Mouse (Mus musculus) granulocyte monocyte progenitor cell, adult 5-6 weeks (primary cell): Measurements from ENCODE around the gene Sptlc2. TPM values are rescaled to one million over a fixed set of nuclear protein-coding genes. Genes with fewer than 3 reads are reported as not detected.

ENCODE experiments used
- ATAC-seq: replicated peaks from 2 replicates; pipeline ENCODE4 v1.8.0; 2016; ENCODE audit warnings: mild to moderate bottlenecking, moderate TSS enrichment, inconsistent platforms; ENCODE audit not compliant: poor library complexity, severe bottlenecking
- total RNA-seq, 2 experiments: library from RNA; stranded (forward) in 1 of 2; stranded (reverse) in 1 of 2; fragments of 200-712, 200-1000 nt in 1 of 2; fragments of >200 nt in 1 of 2; fragmentation: Nextera tagmentation in 1 of 2; gene quantifications; 2 replicates each; pipeline ENCODE4 v1.2.3; 2014 to 2017

The Sptlc2 gene
- total RNA-seq, 2 experiments from 2014 or later, result 145 to 160 TPM

DNA sequence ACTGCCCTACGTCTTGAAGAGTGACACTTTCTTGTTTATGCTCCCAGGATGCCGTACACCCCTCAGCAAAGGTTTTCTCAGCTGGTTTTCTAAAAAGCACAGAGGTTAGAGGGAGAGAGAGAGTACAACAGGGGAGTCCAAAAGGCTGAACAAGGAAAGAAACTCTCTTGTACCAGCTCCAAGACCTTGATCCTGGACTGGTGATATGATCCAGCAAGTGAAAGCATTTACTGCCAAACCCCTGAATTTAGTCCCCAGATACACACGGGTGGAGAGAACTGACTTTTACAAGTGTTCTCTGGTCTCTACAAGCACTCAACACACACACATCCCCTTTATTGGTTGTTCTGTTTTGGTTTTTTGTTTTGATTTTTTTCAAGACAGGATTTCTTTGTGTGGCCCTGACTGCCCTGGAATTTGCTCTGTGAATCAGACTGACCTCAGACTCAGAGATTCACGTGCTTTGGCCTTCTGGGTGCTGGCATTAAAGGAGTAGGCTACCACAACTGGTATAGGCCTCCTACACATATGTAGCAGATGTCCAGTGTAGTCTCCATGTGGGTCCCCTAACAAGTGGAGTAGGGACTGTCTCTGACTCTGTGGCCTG lies 9.8 kb upstream of the Sptlc2 start:
- no peak for ATAC-seq

DNA sequence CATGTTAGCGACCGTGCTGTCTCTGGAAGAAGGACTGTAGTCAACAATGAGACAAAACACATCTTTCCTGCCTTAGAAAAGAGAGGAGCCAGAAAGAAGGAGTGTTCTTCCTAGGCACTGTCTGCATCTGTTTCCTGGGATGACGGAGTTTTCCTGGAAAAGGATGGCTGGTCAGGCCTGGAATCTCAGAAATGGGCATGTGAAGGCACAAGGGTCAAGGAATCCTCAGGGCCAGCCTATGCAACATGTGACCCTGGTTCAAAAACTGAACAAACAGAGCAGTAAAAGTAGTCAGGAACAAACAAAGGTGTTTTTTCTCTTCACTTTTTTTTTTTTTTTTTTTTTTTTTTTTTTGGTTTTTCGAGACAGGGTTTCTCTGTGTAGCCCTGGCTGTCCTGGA lies 9.0 kb upstream of the Sptlc2 start:
- ATAC-seq, result no peak

DNA sequence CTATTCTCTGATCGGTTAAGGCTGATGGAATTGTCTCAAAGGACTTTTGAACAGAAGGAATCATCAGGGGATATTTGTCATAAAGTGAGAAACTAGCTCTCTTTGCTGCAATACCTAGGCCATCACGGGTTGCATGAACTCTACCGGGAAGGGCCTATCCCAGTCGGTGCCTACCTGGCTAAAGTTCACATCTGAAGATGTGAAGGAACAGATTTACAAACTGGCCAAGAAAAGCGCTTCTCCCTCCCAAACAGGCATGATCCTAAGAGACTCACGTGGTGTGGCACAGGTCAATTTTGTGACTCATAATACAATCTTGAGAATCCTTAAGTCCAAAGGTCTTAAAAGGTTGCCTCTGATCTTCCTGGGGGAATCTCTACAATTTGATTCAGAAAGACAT lies 6.2 kb upstream of the Sptlc2 start:
- no peak for ATAC-seq

DNA sequence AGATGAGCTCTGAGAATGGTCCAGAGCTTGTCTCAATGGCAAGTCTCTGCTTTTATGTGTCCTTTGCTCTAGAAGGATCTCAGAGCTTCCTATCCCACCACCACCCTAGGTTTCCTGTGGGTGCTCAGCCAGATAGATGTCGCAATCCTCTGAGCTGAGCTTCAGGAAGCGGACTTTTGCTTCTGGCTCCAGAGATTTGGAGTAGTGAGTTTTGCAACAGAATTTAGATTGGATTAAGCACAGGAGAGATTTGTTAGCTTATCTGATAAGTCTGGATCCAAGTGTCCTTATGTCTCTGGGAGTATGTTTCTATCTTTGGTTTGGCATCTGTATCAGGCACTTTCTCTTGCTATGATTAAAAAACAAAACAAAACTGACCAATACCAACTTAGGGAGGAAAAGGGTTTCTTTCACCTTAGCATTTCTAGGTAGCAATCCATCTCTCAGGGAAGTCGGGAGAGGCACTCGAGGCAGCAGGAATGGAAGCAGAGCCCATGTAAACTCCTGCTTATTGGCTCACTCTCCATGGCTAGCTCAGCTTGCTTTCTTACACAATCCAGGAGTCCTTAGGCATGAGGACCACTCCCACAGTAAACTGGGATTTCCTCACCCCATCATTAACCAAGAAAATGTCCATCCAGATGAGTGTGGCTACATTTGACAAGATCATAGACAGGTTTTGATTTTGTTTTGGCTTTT lies 5.4 kb upstream of the Sptlc2 start:
- ATAC-seq, result peak; percentile 71

DNA sequence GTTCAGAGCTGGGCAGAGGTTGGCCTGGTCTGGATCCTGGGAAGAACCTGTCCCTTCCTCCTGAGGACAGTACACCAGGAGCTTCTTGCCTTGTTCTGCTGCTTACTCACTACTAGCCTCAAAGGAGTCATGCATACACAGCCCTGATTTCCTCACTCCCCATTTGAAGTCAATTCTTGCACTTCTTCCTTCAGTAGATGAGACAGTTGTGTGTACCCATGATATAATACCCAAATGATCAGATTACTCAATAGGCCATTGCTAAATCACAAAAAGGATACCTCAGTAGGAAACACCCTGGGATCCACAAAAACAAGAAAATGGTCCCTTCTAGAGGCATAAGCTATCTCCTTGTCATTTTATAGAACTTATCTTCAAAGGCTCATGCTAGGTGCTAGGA lies 3.2 kb upstream of the Sptlc2 start:
- ATAC-seq, result peak; percentile 26

DNA sequence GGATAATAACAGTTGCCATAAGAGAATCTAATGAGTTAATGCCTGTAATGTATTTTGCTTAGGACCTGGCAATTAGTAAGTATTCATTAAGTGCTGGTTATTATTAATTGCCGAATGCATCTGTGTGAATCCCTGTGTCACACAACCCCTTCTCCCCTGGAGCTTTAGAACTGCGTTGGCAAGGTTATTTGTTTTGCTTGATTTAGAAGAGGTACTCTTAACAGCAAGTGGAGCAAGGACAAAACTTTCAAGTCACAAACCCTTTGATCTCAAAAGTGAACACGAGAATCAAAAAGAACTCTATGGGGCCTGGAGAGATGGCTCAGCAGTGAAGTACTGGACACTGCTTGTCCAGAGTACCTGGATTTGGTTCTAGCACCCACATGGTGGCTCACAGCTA lies 1.1 kb upstream of the Sptlc2 start:
- ATAC-seq, result no peak

DNA sequence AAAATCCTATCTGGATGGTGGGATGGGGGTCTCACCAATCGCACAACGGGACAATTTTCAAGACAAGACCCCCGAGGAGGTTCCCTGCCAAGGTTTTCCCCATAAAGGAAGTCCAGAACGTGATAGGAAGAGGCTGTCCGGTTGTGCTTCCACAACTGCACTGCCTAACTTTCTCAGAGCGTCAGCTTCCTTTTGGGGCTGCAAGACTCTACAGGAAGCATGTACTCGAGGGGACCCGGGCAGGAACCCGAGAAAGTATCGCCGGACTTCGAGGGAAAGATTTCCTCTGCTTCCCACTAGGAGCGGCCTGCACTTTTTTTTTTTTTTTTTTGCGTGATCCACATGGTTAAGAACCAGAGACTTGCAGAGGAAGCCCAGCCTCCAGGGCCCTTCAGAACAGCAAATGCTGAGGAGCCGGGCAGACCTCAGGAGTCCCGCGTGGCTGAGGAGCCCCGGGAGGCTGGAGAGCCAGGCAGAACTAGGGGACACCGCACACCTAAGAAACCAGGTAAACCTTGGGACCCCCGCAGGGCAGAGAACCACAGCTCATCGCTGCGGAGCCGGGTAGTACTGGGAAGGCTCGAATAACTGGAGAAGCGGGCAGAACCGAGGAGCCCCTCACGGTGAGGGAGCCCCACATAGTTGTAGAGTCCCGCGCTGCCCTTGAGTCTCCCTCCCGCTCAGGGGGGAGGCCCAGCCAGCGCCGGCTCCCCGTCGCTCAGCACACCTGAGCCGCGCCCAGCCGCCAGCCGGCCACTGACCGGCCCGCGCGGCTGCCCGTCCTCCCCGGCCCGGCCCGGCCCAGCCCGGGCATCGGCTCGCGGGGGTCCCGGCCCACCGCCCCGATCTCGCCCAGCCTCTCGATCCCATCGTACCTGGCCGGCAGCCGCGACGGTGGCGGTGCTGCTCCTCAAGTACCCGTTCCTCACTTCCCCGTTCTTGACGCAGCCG lies 709 bp downstream of the Sptlc2 start:
- ATAC-seq, result peak; percentile 21

DNA sequence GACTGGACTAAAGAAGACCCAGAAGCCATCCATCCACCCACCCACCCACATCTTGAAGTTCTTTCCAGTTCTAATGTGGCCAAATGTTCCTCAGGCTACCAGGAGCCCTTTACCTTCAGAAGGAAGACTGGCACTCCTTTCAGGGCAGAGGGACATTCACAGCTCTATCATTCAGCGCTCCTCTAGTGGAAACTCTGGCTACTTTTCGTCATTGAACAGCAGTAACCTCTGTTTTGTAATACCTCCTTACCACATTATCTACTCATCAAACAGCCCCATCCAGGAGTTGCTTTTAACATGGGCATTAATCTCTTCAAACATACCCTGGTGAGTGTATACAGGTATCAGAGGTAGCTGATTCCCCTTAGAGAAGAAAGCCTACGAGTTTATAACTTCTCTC lies 3.1 kb downstream of the Sptlc2 start:
- no peak for ATAC-seq

DNA sequence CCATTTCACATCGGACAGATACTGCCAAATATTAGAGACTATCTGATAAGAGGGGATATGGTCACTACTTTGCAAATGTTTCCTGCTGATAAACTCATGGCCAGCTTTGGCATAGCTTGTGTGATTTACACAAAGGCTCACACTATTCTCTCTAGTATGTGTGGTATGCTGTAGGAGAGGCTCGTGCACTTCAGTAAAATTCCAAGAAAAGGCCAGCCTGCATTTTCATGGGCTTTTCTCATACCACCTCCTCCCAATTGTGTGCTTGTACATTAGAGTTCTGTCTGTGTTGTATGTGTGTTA lies 6.8 kb downstream of the Sptlc2 start:
- ATAC-seq, result no peak

DNA sequence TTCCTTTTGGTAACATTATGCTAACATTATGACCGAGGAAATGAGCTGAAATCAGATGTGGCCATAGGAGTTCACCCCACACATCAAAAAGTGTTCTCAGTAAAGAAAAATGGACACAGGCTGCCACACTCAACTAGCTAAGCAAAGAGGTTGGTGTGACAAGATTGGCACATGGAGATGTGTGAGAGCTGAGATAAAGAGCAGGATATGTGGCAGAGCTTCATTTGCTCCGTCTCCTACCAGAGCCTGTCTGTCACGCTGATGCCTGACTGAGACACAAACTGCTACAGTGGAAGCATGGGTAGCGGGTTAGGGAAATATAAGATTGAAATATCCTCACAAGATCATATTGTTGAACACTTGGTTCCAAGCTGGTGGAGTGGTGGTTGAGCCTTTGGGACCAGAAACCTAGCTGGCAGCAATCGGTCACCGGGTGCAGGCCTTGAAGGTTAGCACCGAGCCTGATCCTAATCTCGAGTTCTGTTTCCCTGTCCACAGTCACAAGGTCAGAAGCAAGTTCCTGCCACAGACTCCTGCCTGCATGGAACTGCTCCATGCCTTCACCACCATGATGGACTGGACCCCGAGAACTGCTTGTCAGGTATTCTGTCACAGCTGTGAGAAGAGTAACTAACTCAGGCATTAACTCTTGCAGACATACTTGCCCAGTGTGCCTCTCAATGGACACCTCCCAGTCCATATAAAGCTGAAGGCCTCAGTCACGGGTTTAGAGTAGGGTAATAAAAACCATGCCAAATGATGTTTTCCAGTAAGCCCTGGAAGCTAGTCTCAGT lies 7.4 kb downstream of the Sptlc2 start:
- 0 out of 2 replicates have a peak, but pooled peaks have one; percentile 4 for ATAC-seq

DNA sequence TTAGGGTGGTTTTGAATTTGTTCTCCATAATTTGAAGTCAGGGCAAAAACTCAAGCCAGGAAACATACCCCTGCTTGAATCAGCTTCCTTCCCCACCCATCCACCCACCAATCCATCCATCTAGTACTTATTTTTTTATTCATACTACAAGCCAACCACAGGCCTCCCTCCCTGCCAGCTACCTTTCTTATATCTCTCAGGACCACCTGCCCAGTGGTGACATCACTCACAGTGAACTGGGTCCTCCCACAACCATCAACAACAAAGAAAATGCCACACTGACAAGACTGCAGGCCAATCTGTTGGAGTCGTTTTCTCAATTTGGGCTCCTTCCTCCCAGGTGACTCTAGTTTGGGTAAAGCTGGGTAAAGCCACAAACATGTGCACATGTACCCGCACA lies 8.7 kb downstream of the Sptlc2 start:
- ATAC-seq, result no peak

DNA sequence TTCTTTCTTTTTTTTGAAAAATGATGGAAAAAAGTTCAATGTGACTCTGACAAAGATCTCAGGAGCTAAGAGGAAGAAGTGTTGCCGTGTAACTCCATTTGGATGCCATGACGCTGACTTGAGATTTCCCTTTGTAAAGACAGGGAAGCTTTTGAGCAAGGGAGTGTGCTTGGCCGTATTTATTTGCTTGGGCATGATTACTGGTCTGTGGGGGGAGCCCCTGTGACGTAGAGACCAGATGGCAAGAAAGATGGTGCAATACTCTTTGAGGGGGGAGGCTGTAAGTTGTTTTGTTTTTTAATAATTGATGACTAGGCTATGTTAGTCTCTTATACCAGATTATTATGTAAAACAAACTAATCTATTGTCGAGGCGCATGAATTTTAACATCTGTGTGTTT lies 14.0 kb downstream of the Sptlc2 start:
- peak; percentile 81 for ATAC-seq

DNA sequence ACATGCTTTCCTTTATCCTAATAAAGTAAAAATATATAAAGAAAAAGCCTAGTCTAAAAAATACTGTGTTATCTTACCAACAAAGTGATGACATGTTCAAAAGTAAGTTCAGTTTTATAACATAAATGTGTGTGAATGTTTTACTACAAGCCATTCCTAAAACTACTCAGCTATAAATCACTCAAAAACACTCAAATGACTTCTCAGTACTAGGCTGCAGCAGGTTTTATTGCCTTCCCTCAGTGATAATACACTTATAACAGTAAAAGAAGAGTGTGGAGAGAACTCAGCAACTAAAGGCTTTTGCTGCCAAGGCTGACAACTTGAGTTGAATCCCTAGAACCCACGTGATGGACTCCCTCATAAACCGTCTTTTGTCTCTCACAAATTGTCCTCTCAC lies 18.8 kb downstream of the Sptlc2 start:
- no peak for ATAC-seq

DNA sequence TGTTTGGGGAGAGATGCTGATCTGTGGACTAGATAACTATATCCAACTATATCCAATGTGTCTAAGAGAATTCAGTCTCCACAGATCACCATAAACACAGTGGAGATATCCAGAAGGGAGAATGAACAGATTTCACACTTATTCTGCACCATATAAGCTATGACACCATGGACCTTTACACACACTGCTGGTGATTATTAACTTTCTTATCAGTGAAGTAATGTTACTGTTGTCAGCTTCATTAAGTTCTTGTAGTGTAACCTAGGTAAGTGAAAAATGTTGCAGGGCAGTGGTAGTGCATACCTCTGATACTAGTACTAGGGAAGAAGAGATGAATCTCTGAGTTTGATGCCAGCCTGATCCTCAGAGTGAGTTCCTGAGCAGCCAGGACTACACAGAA lies 20.1 kb downstream of the Sptlc2 start:
- no peak for ATAC-seq

DNA sequence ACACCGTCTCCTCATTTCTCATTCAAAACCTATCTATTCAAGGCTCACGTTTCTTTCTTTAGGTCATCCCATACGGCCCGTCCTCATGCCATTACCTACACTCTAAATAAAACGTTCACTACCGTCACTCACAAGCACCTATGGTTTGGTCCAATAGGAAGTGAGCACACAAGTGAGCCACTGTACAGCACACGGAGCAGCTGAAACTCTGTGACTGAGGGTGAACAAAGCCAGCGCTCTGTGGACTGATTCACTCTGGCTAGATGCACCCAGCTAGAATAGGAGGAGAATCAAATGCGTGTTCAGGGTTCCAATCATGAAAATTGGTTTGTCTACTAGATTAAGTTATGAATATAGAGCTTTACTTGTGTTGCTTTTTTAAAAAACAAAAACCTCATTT lies 22.5 kb downstream of the Sptlc2 start:
- no peak for ATAC-seq

DNA sequence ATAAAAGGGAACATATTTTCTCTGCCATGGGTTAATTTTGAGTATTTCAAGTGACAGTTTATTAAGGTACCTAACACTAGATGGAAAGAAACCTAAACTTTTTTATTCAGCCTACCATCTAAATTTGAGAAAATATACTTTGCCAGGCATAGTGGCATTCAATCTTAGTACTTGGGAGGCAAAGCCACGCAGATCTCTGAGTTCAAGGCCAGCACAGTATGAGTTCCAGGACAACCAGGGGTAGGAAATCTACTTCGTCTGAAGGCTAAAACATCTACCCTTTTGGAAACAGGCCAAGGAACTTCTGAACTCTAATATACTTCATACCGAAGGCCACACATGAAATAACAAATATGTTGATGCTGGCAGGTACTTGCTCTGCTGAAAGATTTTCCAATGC lies 26.0 kb downstream of the Sptlc2 start:
- ATAC-seq, result no peak

DNA sequence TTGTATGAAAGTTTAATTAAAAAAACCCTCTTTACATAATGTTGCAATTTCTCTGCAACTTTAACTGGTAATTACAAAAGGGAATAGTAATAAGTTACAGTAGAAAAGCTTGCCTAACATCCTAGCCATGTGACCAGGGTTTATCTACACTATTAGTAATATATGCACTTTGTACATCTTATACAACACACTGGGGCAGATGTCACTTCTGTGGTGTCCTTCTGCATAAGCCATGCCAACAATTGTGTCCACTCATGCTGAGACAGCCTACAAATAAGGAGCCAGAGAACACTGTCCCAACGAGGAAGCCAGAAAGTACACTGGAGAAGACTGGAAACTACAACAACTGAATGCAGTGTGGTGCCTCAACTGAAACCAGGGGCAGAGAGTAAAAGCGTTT lies 40.1 kb downstream of the Sptlc2 start:
- peak; percentile 91 for ATAC-seq

DNA sequence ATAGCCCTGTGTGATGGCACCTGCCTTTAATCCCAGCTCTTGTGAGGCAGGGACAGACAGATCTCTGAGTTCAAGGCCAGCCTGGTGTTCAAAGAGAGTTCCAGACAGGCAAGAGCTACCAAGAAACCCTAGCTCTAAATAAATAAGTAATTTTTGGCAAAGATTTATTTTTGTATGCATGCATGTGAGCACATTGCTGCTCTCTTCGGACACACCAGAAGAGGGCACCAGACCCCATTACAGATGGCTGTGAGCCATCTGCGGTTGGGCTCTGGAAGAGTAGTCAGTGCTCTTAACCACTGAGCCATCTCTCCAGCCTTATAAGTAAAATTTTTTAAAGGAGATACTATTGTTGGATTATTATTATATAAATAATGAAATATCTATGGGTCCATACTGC lies 40.6 kb downstream of the Sptlc2 start:
- ATAC-seq, result no peak

DNA sequence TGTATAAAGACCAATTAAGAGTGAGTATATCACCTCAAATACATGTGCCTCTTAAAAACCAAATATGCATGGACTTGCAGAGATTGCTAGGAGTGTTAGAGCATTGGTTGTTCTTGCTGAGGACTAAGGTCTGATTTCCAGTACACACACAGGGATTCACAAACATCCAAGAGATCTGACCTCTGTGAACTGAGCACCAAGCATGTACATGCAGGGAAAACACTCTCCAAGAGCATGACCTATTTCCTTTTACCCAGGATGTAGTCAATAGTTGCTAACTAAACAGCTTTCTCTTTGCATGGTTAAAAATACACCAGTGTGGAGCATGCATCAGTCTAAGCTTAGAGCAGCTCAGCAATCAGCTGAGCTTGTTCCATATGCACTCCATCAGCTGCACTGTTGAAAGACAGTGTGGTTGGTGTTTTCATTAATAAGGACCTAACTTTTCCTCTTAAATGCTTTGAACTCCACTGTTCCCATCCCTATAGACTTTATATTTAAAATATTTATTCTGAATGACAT lies 45.0 kb downstream of the Sptlc2 start:
- ATAC-seq, result no peak

DNA sequence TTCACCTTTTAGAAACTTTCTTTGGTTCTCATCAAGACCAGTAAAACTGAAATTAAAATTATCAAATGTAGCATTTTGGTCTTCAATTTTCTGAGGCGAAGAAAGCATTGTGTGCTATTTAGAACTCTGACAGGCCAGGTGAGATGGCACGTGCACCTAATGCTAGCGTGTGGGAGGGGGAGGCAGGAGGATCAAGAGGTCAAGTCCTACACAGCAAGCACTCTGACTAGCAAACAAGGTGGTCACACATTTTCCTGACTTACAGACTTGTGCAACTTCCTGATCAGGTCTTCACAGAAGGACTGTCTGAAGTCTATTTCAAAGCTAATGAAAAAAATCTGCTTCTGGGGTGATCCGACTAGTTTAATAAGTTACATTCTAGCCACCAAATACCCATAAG lies 50.1 kb downstream of the Sptlc2 start:
- peak; percentile 37; the same call in 1 of the 2 replicates for ATAC-seq
